In the genomic region with DNA sequence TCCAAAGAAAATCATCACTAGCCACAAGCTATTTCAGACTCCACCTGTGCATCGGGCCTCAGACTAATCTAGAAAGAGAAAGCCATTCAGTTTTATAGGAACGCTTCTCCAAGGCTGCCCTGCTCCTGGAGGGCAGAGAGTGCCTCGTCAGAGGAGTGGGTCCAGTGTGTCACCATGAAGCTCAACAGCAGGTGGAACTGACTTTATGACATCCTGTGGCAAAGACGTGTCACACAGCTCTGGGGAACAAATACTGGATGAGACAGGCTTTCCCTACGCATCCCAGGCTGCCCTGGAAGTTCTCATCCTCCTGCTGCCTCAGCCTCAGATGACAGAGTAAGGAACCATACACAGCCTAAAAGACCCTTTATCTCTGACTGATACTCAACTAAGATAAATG, we compare ENCODE assay signal across 17 mouse cellular contexts.
"Had no signal": no experiment of that assay in that cellular context is flagged by ENCODE, and none has a peak within 500 bp of the region (broad histone marks: within the 10 kb centered on the region; RNA-seq: fewer than 3 reads in every experiment).

No protein-coding gene starts in this region.

- H3K27ac ChIP-seq: liver, embryonic 15.5 days; lung, embryonic 15.5 days; macrophage; midbrain, embryonic 13.5 days; midbrain, embryonic 15.5 days; neural tube, embryonic 12.5 days had no signal

- H3K36me3 ChIP-seq: liver, embryonic 15.5 days; lung, embryonic 15.5 days; midbrain, embryonic 13.5 days; midbrain, embryonic 15.5 days; neural tube, embryonic 12.5 days had no signal

- DNase-seq: liver, postnatal 0 days; lung, adult 2 months; lung, postnatal 14 days; lung, postnatal 36 days; right cerebral cortex, postnatal 14 days; right cerebral cortex, postnatal 4 days; spleen, adult 18-20 months; thymus, adult 18-20 months; thymus, postnatal 14 days; thymus, postnatal 36 days had no signal

- H3K27me3 ChIP-seq: liver, embryonic 15.5 days; lung, embryonic 15.5 days; midbrain, embryonic 13.5 days; midbrain, embryonic 15.5 days; neural tube, embryonic 12.5 days had no signal

- H3K9me3 ChIP-seq: liver, embryonic 15.5 days; lung, embryonic 15.5 days; midbrain, embryonic 13.5 days; midbrain, embryonic 15.5 days; neural tube, embryonic 12.5 days had no signal

- ATAC-seq: liver, postnatal 0 days; lung, postnatal 0 days; midbrain, embryonic 13.5 days; midbrain, embryonic 15.5 days had no signal

- H3K4me3 ChIP-seq: liver, embryonic 15.5 days; lung, embryonic 15.5 days; midbrain, embryonic 13.5 days; midbrain, embryonic 15.5 days; neural tube, embryonic 12.5 days had no signal
